Mouse (Mus musculus) thymus, postnatal 0 days (tissue): ENCODE measurements around the gene Mrps21. TPM values are rescaled to one million over a fixed set of nuclear protein-coding genes. Genes with fewer than 3 reads are reported as not detected.

Source experiments
- DNase-seq: peaks from one replicate; pipeline ENCODE4 v3.0.0-alpha.2; 2015; ENCODE audit warnings: low spot score
- polyA plus RNA-seq: library from polyadenylated mRNA; unstranded; fragments of >200 nt; fragmentation: Nextera tagmentation; extraction: Ambion mirVana; gene quantifications from 2 replicates; pipeline ENCODE4 v1.2.1, GENCODE M21; 2015

Mrps21 gene
- polyA plus RNA-seq, 1 experiment from 2014 or later = 372 TPM

DNA sequence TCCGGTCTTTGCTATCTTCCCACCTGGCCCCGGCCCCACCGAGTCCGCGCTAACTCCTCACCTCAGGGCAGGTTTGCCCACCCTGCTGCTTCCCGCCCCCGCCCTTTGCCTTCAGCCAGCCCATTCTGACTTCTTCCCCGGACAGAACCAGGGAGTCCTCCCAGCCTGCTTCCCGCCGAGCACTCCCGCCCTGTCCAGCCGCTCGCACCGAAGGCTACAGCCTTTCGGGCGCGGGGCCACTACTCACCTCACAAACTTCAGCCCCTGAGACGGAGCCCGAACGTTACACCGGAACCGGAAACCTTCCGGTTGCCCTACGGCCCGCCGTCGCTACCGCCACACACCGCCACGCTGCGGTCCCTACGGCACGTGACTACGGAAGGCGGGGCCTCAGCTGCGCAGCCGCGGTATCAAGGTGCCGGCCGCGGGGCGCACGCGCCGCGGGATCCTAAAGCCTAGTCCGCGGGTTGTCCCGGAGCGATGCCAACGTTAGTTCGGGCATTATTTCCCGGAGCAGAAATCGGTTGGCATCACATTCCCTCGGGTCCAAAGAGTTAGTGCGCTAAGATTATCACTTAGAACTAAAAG, 15.7 kb downstream of the Mrps21 start, which contains the start of gene Prpf3:
Prpf3 (minus strand) TSS at position 384 of the 588 bp plus-strand sequence.
- peak; percentile 94 for DNase-seq

- no peak for DNase-seq
These were observed 20.0 kb downstream of the Mrps21 start for GRCm38 (mm10) chr3:95851317-95851716.

GRCm38 (mm10) chr3:95850611-95851010, 20.7 kb downstream of the Mrps21 start:
- DNase-seq = no peak

- no peak for DNase-seq
These were observed 28.7 kb downstream of the Mrps21 start for GRCm38 (mm10) chr3:95842503-95843214.

DNA sequence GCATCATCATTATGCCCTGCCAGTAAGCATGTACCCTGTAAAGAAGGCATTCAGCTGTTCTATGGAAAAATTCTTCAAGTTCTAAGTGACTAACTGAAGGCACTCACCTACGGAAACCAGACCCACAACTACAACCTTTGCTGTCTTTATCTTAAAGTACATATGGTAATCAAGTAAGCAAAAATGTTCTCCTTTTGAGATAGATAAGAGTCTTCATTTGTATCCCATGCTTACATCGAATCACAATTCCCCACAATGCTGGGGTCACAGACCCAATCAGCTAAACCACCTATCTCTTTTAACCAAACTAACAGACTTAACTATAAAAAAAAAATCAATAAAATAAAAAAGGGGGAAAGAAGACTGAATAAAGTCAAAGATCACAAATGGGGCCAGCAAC, 32.1 kb downstream of the Mrps21 start:
- no peak for DNase-seq

GRCm38 (mm10) chr3:95829053-95829452, 42.3 kb downstream of the Mrps21 start:
- DNase-seq = no peak

DNA sequence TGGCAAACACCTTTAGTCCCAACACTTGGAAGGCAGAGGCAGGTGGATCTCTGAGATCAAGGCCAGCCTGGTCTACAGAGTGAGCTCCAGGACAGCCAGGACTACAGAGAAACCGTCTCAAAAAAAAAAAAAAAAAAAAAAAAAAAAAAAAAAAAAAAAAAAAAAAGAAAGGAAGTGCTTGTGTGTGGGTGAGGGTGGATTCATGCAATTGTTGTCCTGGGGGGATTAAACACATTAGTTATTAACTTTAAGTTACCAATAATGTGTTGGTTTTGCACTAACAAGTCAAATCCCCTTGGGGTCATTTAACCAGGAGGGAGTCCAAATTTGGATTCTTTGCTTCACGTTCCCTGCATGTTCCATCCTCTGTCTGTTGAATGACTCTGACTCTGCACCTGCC, 45.0 kb downstream of the Mrps21 start:
- DNase-seq = no peak

GRCm38 (mm10) chr3:95820046-95821010, 51.0 kb downstream of the Mrps21 start:
- DNase-seq = no peak

DNA sequence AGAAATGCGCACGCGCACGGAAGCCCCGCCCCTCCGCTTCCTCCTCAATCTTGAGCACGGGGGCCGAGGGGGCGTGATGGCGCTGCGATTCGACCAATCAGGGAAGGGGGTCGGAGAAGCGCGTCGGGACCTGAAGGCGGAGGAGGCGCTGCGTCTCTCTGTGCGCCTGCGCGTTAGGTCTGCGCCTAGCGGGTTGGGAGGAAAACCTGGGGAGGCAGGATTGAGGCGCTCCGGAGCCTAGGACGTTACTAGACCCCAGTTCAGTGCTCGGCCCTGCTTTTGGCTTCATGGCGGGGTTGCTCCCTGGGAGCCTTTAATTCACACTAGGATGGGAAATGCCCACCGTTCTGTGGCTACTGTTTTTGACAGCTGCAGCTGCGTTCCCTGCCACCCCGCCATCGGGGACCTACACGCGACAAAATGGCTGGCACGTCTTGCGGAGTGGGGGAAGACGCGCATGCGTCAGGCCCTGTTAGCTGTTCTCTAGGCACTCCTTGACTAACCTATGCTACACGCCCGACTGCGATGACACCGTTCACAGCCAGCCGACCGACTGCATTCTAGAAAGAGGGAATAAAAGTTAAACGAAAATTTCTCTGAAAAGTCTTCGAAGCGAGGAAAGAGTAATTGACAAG, 51.9 kb downstream of the Mrps21 start:
- DNase-seq = peak; percentile 100

DNA sequence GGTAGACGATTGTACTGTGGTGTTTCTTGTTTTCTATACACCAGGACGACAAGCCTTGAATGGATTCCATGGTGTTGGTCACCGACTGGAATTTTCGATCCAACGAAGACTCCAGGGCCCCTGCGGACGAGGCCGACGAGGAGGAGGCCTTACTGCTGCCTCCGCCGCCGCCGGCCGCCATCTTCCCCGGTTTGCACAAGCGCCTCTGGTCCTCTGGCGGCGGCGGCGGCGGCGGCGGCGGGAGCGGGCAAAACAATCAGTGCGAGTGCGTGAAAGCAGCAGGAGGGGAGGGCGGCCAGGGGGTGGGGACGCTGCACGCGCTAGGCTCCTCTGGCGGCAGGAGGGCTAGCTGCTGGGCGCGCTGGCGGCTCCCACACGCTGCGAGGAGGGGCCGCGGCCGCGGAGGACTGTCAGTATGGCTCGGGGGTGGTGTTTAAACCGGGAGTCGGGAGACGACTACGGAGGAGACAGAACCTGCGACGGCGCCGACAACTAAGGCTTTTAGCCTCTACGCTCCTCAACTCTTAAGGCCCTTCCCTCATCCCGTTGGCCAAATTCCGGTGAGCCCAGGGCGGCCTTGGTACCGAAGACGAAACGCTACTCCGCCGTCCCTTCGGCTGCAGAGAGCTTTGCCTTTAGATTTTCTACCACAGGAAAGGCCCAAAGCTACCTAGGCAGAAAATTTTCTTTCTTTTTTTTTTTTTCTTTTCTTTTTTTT, 52.6 kb downstream of the Mrps21 start, which contains the start of gene Rprd2:
Rprd2 (minus strand) TSS at position 293 of the 718 bp plus-strand sequence.
- peak; percentile 71 for DNase-seq

DNA sequence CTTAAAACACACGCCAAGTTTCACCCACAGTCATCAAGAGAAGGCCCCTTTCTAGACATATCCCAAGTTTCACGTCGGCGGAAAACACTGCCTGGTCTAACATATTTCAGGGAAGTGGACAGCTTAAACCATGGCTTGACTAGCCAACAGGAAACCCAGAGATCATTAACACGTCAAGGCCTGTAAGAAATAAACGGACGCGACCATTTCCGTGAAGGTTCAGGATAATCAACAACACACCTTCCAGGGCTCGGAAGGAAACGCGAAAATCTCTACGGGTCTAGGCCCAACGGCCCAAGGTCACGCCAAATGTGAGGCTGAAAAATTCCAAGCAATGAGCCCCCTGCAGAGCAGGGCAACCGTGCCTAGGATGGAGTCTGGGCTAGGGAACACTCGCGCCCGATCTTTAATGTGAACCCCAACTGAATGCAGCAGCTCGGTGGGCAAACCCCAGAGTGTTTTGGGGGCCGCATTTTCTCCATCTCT, 53.2 kb downstream of the Mrps21 start:
- no peak for DNase-seq

- DNase-seq = no peak
These were observed 54.6 kb downstream of the Mrps21 start for GRCm38 (mm10) chr3:95816681-95817080.

Other genes starting within 250 kb of the Mrps21 start
- gene Ensa, start 246.5 kb downstream of the Mrps21 start, polyA plus RNA-seq = 58.5 and 65.4 TPM in 2 replicates
- gene Mcl1, start 212.7 kb downstream of the Mrps21 start, polyA plus RNA-seq = 81.3 and 91.3 TPM in 2 replicates
- 0.91 and 2.0 TPM in 2 replicates for gene Adamtsl4, start 183.6 kb downstream of the Mrps21 start, polyA plus RNA-seq
- gene Ecm1, start 131.9 kb downstream of the Mrps21 start, polyA plus RNA-seq = 14.0 and 16.8 TPM in 2 replicates
- 43.1 and 47.8 TPM in 2 replicates for gene Tars2, start 111.3 kb downstream of the Mrps21 start, polyA plus RNA-seq
- gene Rprd2, start 52.7 kb downstream of the Mrps21 start, polyA plus RNA-seq = 16.2 and 18.8 TPM in 2 replicates
- gene Prpf3, start 15.6 kb downstream of the Mrps21 start, polyA plus RNA-seq = 46.9 and 49.3 TPM in 2 replicates
- 2.7 and 3.2 TPM in 2 replicates for gene Ciart, start 10.7 kb upstream of the Mrps21 start, polyA plus RNA-seq
- gene BC028528, start 20.5 kb upstream of the Mrps21 start, polyA plus RNA-seq = 15.9 and 17.7 TPM in 2 replicates
- 27.8 and 32.4 TPM in 2 replicates for gene Aph1a, start 22.4 kb upstream of the Mrps21 start, polyA plus RNA-seq
- 1.8 and 2.2 TPM in 2 replicates for gene Car14, start 33.2 kb upstream of the Mrps21 start, polyA plus RNA-seq
- gene Anp32e, start 57.7 kb upstream of the Mrps21 start, polyA plus RNA-seq = 463 and 541 TPM in 2 replicates
- gene Plekho1, start 124.5 kb upstream of the Mrps21 start, polyA plus RNA-seq = 36.8 and 37.0 TPM in 2 replicates
- 58.7 and 61.6 TPM in 2 replicates for gene Vps45, start 186.9 kb upstream of the Mrps21 start, polyA plus RNA-seq
- gene Otud7b, start 233.0 kb upstream of the Mrps21 start, polyA plus RNA-seq = 12.2 and 17.7 TPM in 2 replicates